Mouse (Mus musculus) lung, adult 2 months (tissue): ENCODE data around the gene Gm11554. TPM values are rescaled to one million over a fixed set of nuclear protein-coding genes. Genes with fewer than 3 reads are reported as not detected.
"Not testable (repeated sequence)": the region's sequence is repeated elsewhere in the genome, so short reads cannot be mapped to it uniquely, and the experiment has no call there.

Experiments
- DNase-seq: peaks from one replicate; pipeline ENCODE4 v3.0.0; 2022
- H3K4me1 ChIP-seq: fragments of 200-500 bp; 2 replicates; pipeline ENCODE4 v1.6.1; 2011; ENCODE audit warnings: low read length; ENCODE audit not compliant: control insufficient read depth, insufficient read depth
- H3K4me3 ChIP-seq: fragments of 200-500 bp; replicated peaks from 2 replicates; pipeline ENCODE3; 2011; ENCODE audit warnings: low read depth, mild to moderate bottlenecking, control low read depth, low read length; ENCODE audit errors: extremely low read depth
- CTCF ChIP-seq: fragments of 200-500 bp; IDR thresholded peaks from 2 replicates; pipeline ENCODE4 v1.5.1; 2011; ENCODE audit warnings: mild to moderate bottlenecking, low read length, control low read depth; ENCODE audit not compliant: insufficient read depth
- POLR2A ChIP-seq: fragments of 200-500 bp; IDR thresholded peaks from 2 replicates; pipeline ENCODE4 v1.6.1; 2011; ENCODE audit warnings: low read depth, mild to moderate bottlenecking, control low read depth, low read length, borderline replicate concordance; ENCODE audit errors: extremely low read depth
- WGBS: fragments of 180-500 bp; shearing (Covaris S2); methylation state at CpG from one replicate; pipeline ENCODE4 v1.1.7; 2018; 5-methylcytosine and 5-hydroxymethylcytosine counted together
- polyA plus RNA-seq: library from polyadenylated mRNA; depleted of rRNA; stranded (reverse); fragments of >200 nt; gene quantifications from 2 replicates; pipeline ENCODE4 v1.2.3, GENCODE M21; 2012; rRNA removed

The Gm11554 gene
- polyA plus RNA-seq, 1 experiment: not detected

DNA sequence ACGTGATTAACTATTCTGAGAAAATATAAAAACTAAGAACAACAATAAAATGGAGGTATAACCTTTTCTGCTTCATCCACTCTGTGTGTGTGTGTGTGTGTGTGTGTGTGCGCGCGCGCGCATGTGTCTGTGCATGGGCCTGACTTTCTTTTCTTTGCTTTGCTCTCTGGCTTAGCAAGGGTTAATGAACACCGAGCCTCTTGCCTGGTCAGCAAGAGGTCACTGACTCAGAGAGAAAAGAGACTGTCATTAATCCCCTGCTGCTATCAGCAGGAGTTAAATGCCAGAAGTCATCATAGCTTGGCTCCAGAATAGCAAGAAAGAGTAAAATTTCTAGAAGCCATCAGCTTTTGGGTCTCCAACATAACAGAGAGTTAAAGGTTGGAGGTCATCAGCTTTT lies 25.8 kb downstream of the Gm11554 start:
- WGBS: 69% methylated on average over 7 of the region's 7 CpGs
- H3K4me3 ChIP-seq: no peak overlapping the region
- DNase-seq: no peak
- H3K4me1 ChIP-seq: no peaks in the 10 kb centered on the region
- TF ChIP-seq CTCF (no peak), POLR2A (no peak)

DNA sequence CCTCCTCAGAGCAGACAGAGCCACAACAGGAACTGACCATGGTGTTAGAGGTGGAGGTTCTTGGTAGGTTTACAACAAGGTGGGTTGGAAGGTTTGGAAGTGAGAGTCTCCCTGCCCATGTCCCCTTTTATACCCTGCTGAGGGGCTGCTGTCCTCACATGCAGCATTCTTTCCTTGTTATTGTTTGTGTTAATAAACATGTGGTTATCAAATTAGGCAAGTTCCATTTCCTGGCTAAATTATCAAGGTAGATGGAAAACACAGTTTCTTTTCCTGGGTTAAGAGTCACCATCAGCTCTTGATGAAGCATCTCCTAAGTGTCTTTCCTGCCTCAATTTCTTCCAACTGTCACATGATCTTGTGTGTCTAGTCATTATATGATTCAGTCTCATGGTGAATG lies 31.4 kb downstream of the Gm11554 start, which contains the start of gene Gm11595:
TSS of gene Gm11595 (minus strand) at position 101 of the 400 bp plus-strand sequence.
- H3K4me1 ChIP-seq, DNase-seq, H3K4me3 ChIP-seq: not testable (repeated sequence)

DNA sequence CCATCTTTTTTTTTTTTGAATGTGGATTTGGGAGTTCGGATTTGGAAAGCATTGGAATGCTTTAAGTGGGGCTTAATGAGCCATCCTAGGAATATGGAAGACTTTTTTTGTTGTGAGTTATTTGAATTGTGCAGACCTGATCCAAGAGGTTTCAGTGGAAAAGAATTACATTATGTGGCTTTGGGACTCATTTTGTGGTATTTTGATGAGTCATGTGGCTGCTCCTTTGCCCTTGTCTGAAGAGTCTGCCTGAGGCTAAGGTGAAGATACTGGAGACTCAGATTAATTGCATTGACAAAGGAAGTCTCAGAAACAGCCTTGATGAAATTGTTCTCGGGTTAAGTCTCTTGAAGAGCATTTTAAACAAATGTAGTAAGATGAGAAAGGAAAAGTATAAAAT lies 35.8 kb downstream of the Gm11554 start:
- TF ChIP-seq CTCF (no peak), POLR2A (no peak)
- WGBS: 74% methylated on average over 2 of the region's 2 CpGs
- H3K4me1 ChIP-seq: no peaks in the 10 kb centered on the region
- no peak overlapping the region for H3K4me3 ChIP-seq
- DNase-seq: no peak

DNA sequence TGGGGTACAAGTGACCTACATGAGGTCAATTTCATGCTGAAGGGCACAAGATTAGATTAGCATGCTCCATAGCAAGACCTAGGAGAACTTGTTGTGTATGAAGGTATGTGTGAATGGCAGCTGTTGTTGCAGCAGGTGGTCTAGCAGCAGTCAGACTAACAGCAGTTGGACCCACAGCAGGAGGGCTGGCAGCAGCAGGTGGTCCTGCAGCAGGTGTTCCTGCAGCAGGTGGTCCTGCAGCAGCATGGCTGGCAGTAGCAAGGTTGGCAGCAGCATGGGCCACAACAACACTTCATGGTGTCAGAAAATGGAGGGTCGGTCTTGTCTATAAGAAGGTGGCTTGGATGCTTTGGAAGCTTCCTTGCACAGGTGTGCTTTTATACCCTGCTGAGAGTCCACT lies 45.4 kb downstream of the Gm11554 start:
- 88% methylated on average over 1 of the region's 1 CpGs for WGBS
- Histone ChIP-seq H3K4me1 (peaks cover 2% of the 10 kb centered on the region; the same call in 1 of the 2 replicates), H3K4me3 (no peak overlapping the region)
- no peak for DNase-seq
- TF ChIP-seq POLR2A: no peak
- no peak for TF ChIP-seq CTCF

Other genes starting within 250 kb of the Gm11554 start
- gene Krtap3-2, start 247.6 kb downstream of the Gm11554 start, polyA plus RNA-seq: 8.7 TPM in 1 of 2 replicates, not detected in the other
- not detected in 2 replicates for gene Gm11939, start 245.0 kb downstream of the Gm11554 start, polyA plus RNA-seq
- gene Krtap3-1, start 237.8 kb downstream of the Gm11554 start, polyA plus RNA-seq: not detected in 2 replicates
- not detected in 2 replicates for gene Krtap1-5, start 223.4 kb downstream of the Gm11554 start, polyA plus RNA-seq
- not detected in 2 replicates for gene Krtap1-4, start 220.8 kb downstream of the Gm11554 start, polyA plus RNA-seq
- not detected in 2 replicates for gene Krtap1-3, start 213.1 kb downstream of the Gm11554 start, polyA plus RNA-seq
- not detected in 2 replicates for gene Krtap9-3, start 206.3 kb downstream of the Gm11554 start, polyA plus RNA-seq
- gene Gm11938, start 201.1 kb downstream of the Gm11554 start, polyA plus RNA-seq: not detected in 2 replicates
- not detected in 2 replicates for gene Gm11937, start 194.3 kb downstream of the Gm11554 start, polyA plus RNA-seq
- not detected in 2 replicates for gene Krtap2-4, start 189.6 kb downstream of the Gm11554 start, polyA plus RNA-seq
- not detected in 2 replicates for gene Gm11562, start 184.0 kb downstream of the Gm11554 start, polyA plus RNA-seq
- not detected in 2 replicates for gene Krtap4-1, start 176.2 kb downstream of the Gm11554 start, polyA plus RNA-seq
- gene Krtap4-2, start 169.4 kb downstream of the Gm11554 start, polyA plus RNA-seq: not detected in 2 replicates
- not detected in 2 replicates for gene Krtap4-7, start 160.4 kb downstream of the Gm11554 start, polyA plus RNA-seq
- gene Gm11555, start 154.2 kb downstream of the Gm11554 start, polyA plus RNA-seq: not detected in 2 replicates
- gene Gm11563, start 145.5 kb downstream of the Gm11554 start, polyA plus RNA-seq: not detected in 2 replicates
- not detected in 2 replicates for gene Krtap4-6, start 138.5 kb downstream of the Gm11554 start, polyA plus RNA-seq
- gene Gm14190, start 113.7 kb downstream of the Gm11554 start, polyA plus RNA-seq: not detected in 2 replicates
- not detected in 2 replicates for gene Gm14180, start 70.2 kb downstream of the Gm11554 start, polyA plus RNA-seq
- gene Gm11595, start 31.5 kb downstream of the Gm11554 start, polyA plus RNA-seq: not detected in 2 replicates
- gene Krtap4-8, start 23.7 kb downstream of the Gm11554 start, polyA plus RNA-seq: not detected in 2 replicates
- not detected in 2 replicates for gene Krtap4-9, start 19.2 kb downstream of the Gm11554 start, polyA plus RNA-seq
- not detected in 2 replicates for gene Gm11596, start 11.0 kb downstream of the Gm11554 start, polyA plus RNA-seq
- not detected in 2 replicates for gene Gm11569, start 5.5 kb downstream of the Gm11554 start, polyA plus RNA-seq
- not detected in 2 replicates for gene Krtap4-13, start 5.4 kb upstream of the Gm11554 start, polyA plus RNA-seq
- not detected in 2 replicates for gene Gm11564, start 11.2 kb upstream of the Gm11554 start, polyA plus RNA-seq
- not detected in 2 replicates for gene 2300003K06Rik, start 33.6 kb upstream of the Gm11554 start, polyA plus RNA-seq
- gene Krtap4-16, start 47.2 kb upstream of the Gm11554 start, polyA plus RNA-seq: not detected in 2 replicates
- gene Gm11568, start 53.5 kb upstream of the Gm11554 start, polyA plus RNA-seq: not detected in 2 replicates
- not detected in 2 replicates for gene Gm11559, start 60.0 kb upstream of the Gm11554 start, polyA plus RNA-seq
- gene Krtap9-1, start 68.9 kb upstream of the Gm11554 start, polyA plus RNA-seq: not detected in 2 replicates
- gene Gm11567, start 74.7 kb upstream of the Gm11554 start, polyA plus RNA-seq: 0.19 TPM in 1 of 2 replicates, not detected in the other
- not detected in 2 replicates for gene Krtap31-1, start 103.5 kb upstream of the Gm11554 start, polyA plus RNA-seq
- gene Gm11565, start 110.3 kb upstream of the Gm11554 start, polyA plus RNA-seq: not detected in 2 replicates
- gene Krtap31-2, start 131.8 kb upstream of the Gm11554 start, polyA plus RNA-seq: not detected in 2 replicates
- not detected in 2 replicates for gene Krtap9-5, start 144.0 kb upstream of the Gm11554 start, polyA plus RNA-seq
- not detected in 2 replicates for gene Krtap29-1, start 174.6 kb upstream of the Gm11554 start, polyA plus RNA-seq
- not detected in 2 replicates for gene Krtap16-1, start 182.2 kb upstream of the Gm11554 start, polyA plus RNA-seq
- 5.5 and 8.8 TPM in 2 replicates for gene Krtap17-1, start 189.5 kb upstream of the Gm11554 start, polyA plus RNA-seq
- not detected in 2 replicates for gene Krt33a, start 211.8 kb upstream of the Gm11554 start, polyA plus RNA-seq
- gene Krt33b, start 225.4 kb upstream of the Gm11554 start, polyA plus RNA-seq: not detected in 2 replicates
- gene Krt34, start 237.1 kb upstream of the Gm11554 start, polyA plus RNA-seq: 0.07 TPM in 1 of 2 replicates, not detected in the other
- 0.14 TPM in 1 of 2 replicates, not detected in the other for gene Krt31, start 246.1 kb upstream of the Gm11554 start, polyA plus RNA-seq